Comparison of ENCODE assay signal across 8 mouse cellular contexts in genomic region chr5:66745390-66745995, GRCm38 (mm10). TPM values are rescaled to one million over a fixed set of nuclear protein-coding genes. Genes with fewer than 3 reads are reported as not detected.
DNase-seq lines count a peak whose midpoint lies in the region; ATAC-seq lines count a peak whose summit lies in the region.

Gene Limch1 (plus strand): TSS chr5:66745827.

- intact Hi-C loops in heart, postnatal 36 days (cut with DNase I), result loop anchor here (2.0 to 5.0 kb wide), 5 partner anchors 27 to 197 kb away; no protein-coding TSS in a partner anchor

- ATAC-seq in inflammation-experienced regulatory T-cells, adult 6 months, result no peak

- DNase-seq in R1 (ENCODE audit: low read depth, low spot score), result peak; percentile 71
- peak; percentile 76 to 88 for DNase-seq in cerebellum, adult 18-20 months
- peak in 1 of 2 experiments; percentile 63 for DNase-seq in frontal cortex, adult 2 months (ENCODE audit: extremely low spot score in 1 of 2, low spot score in 1 of 2)
- peak; percentile 83 to 84 for DNase-seq in heart, postnatal 36 days
- DNase-seq in layer of hippocampus, adult 8-10 months (ENCODE audit: low spot score in 2 of 2), result peak in 1 of 2 experiments; percentile 46
- DNase-seq in lung, adult 18-20 months, result peak; percentile 79 to 83
- DNase-seq in retina, postnatal 7 days (ENCODE audit: low read depth, low spot score), result peak; percentile 58

RNA-seq across cellular contexts. Expression of gene Limch1, which starts in this region (rescaled TPM):
- 75.4 and 83.3 TPM in 2 replicates for polyA plus RNA-seq in frontal cortex, adult 2 months (2012; rRNA removed)
- total RNA-seq in heart, postnatal 36 days (2021), result 100 to 1,000 TPM; 238 to 297 TPM
- total RNA-seq in layer of hippocampus, adult 8-10 months (2022), result 100 to 1,000 TPM; 112 to 133 (median 124) TPM
- under 1 TPM in 1 of 3 experiments, not detected in 2; 0.45 TPM for polyA plus RNA-seq in inflammation-experienced regulatory T-cells, adult 6 months (2017; shearing (Covaris generic))

Comparison
In these comparisons a context has a peak if more than half of its experiments do, and no peak if none do; other contexts are left out.
1. RNA of gene Limch1 (polyA plus RNA-seq): 75.4 to 83.3 TPM in frontal cortex, adult 2 months; 0.45 TPM in inflammation-experienced regulatory T-cells, adult 6 months; every median in the first group is over 10 times any median in the second.